Mouse (Mus musculus): ENCODE measurements around the gene Hist1h2af.

Gene Hist1h2af

GRCm38 (mm10) chr13:23515281-23515680, 18.4 kb upstream of the Hist1h2af start:
- DNase-seq (ENCODE audit: low read depth) = no peak

- DNase-seq (ENCODE audit: low read depth) = no peak
These were observed 17.7 kb upstream of the Hist1h2af start for GRCm38 (mm10) chr13:23515826-23516620.

GRCm38 (mm10) chr13:23516822-23517602, 16.7 kb upstream of the Hist1h2af start:
- peak; percentile 94 for DNase-seq (ENCODE audit: low read depth)

GRCm38 (mm10) chr13:23517603-23518294, 16.0 kb upstream of the Hist1h2af start:
- peak; percentile 92 for DNase-seq (ENCODE audit: low read depth)

- DNase-seq (ENCODE audit: low read depth) = no peak
These were observed 15.5 kb upstream of the Hist1h2af start for GRCm38 (mm10) chr13:23518295-23518603.

- peak; percentile 93 for DNase-seq (ENCODE audit: low read depth)
These were observed 14.8 kb upstream of the Hist1h2af start for GRCm38 (mm10) chr13:23518885-23519284.

GRCm38 (mm10) chr13:23519416-23519815, 14.3 kb upstream of the Hist1h2af start:
- DNase-seq (ENCODE audit: low read depth) = peak; percentile 91

- DNase-seq (ENCODE audit: low read depth) = peak; percentile 83
These were observed 12.0 kb upstream of the Hist1h2af start for GRCm38 (mm10) chr13:23521703-23522102.

- DNase-seq (ENCODE audit: low read depth) = no peak
These were observed 9.7 kb upstream of the Hist1h2af start for GRCm38 (mm10) chr13:23523976-23524375.

GRCm38 (mm10) chr13:23524654-23525053, 9.1 kb upstream of the Hist1h2af start:
- DNase-seq (ENCODE audit: low read depth) = peak; percentile 90

- no peak for DNase-seq (ENCODE audit: low read depth)
These were observed 7.8 kb upstream of the Hist1h2af start for GRCm38 (mm10) chr13:23525901-23526300.

- DNase-seq (ENCODE audit: low read depth) = peak; percentile 96
These were observed 7.4 kb upstream of the Hist1h2af start for GRCm38 (mm10) chr13:23526312-23526711.

- peak; percentile 10 for DNase-seq (ENCODE audit: low read depth)
These were observed 4.7 kb upstream of the Hist1h2af start for GRCm38 (mm10) chr13:23529005-23529404.

GRCm38 (mm10) chr13:23529480-23530165, 4.1 kb upstream of the Hist1h2af start:
- no peak for DNase-seq (ENCODE audit: low read depth)

GRCm38 (mm10) chr13:23530181-23530900, 3.4 kb upstream of the Hist1h2af start:
- DNase-seq (ENCODE audit: low read depth) = peak; percentile 90

- DNase-seq (ENCODE audit: low read depth) = peak; percentile 98
These were observed 2.5 kb upstream of the Hist1h2af start, which contains the start of gene Hist1h4h for GRCm38 (mm10) chr13:23530901-23531875. Gene Hist1h4h, plus strand, starts transcription at chr13:23531050.

GRCm38 (mm10) chr13:23532262-23533075, 1.2 kb upstream of the Hist1h2af start:
- DNase-seq (ENCODE audit: low read depth) = peak; percentile 49

- DNase-seq (ENCODE audit: low read depth) = no peak
These were observed 844 bp downstream of the Hist1h2af start for GRCm38 (mm10) chr13:23534368-23535131.
